Mouse (Mus musculus): Measurements from ENCODE around the gene Macf1. TPM values are rescaled to one million over a fixed set of nuclear protein-coding genes. Genes with fewer than 3 reads are reported as not detected.

The Macf1 gene
- polyA plus RNA-seq, 1 experiment, result 22.3 TPM

DNA sequence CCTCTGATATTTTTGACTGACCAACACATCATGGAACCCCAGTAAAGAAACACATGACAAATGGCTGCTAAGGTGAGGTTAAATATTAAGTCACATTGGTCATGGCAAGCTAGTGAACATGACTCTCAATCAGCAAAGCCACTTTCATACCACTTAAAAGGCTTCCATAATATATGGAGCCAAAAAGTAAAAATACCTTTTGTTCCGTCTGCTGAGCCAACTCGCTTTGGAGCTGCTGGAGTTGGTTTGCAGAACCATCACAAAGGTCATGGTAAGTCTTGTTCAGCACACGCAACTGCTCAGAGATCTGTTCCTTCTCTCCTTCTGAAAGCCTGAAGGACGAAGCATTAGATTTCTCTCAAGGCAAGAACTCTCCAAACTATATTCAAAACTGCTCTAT is 204.2 kb downstream of the Macf1 start:
- Histone ChIP-seq H3K27ac (ENCODE audit: insufficient read depth, low read depth, low read length) (no peak overlapping the region), H3K4me1 (ENCODE audit: control insufficient read depth, insufficient read depth, insufficient read length, low read length) (no peaks in the 10 kb centered on the region), H3K4me3 (ENCODE audit: low read depth, low read length) (no peak overlapping the region), H3K27me3 (ENCODE audit: control insufficient read depth, insufficient read depth, low read length) (no peaks in the 10 kb centered on the region), H3K36me3 (ENCODE audit: control insufficient read depth, insufficient read depth, low read length) (peaks cover 39% of the 10 kb centered on the region)
- 93% methylated on average over 4 of the region's 4 CpGs for WGBS
- TF ChIP-seq CTCF (IDR thresholded peaks at IDR 0.05; ENCODE audit: extremely low read depth, insufficient read length, insufficient replicate concordance, low read depth, low read length) (no peak), POLR2A (IDR thresholded peaks at IDR 0.05; ENCODE audit: low read depth, low read length) (no peak)

DNA sequence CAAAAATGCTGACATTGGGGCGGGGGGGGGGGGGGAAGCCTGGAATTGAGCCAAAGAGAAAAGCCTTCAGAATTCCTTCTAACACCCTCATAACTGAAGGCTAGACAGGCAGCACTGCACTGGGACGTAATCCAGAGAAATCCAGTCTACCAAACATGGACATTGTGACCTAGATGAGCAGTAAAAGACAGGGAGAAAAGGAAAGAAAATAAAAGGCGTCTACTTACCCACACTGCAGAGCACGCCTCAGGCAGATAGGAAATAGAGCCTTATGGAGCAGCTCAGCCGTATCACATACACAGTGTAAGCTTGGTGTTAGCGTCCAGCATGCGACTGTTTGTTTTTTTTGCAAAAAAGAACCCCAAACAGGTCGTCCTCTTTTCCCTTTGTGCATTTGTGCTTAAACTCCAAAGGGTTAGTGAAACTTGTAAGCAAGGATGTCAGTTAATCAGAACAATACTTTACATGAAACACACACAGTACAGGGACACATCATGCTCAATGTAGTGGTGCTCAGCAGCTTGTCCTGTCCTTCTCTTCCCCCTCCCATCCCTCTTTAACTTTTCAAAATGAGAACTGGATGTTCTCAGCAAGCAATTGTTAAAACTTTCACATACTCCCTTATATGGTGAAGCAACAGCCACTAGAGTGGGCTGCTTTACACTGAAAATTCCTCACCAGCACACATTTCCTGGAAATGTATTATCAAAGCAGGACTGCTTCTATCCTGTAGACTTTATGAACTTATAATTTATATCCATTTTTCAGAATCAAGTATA is 205.3 kb downstream of the Macf1 start:
- 75% methylated on average over 8 of the region's 8 CpGs for WGBS
- H3K36me3 ChIP-seq (ENCODE audit: control insufficient read depth, insufficient read depth, low read length), result peaks cover 42% of the 10 kb centered on the region
- TF ChIP-seq POLR2A (IDR thresholded peaks at IDR 0.05; ENCODE audit: low read depth, low read length) (no peak), CTCF (IDR thresholded peaks at IDR 0.05; ENCODE audit: extremely low read depth, insufficient read length, insufficient replicate concordance, low read depth, low read length) (no peak)
- H3K27ac ChIP-seq (ENCODE audit: insufficient read depth, low read depth, low read length), result no peak overlapping the region
- no peaks in the 10 kb centered on the region for H3K27me3 ChIP-seq (ENCODE audit: control insufficient read depth, insufficient read depth, low read length)
- H3K4me3 ChIP-seq (ENCODE audit: low read depth, low read length), result no peak overlapping the region
- no peaks in the 10 kb centered on the region for H3K4me1 ChIP-seq (ENCODE audit: control insufficient read depth, insufficient read depth, insufficient read length, low read length)

GRCm38 (mm10) chr4:123465799-123466198 is 218.4 kb downstream of the Macf1 start:
- peaks cover 20% of the 10 kb centered on the region for H3K36me3 ChIP-seq (ENCODE audit: control insufficient read depth, insufficient read depth, low read length)
- TF ChIP-seq CTCF (IDR thresholded peaks at IDR 0.05; ENCODE audit: extremely low read depth, insufficient read length, insufficient replicate concordance, low read depth, low read length) (no peak), POLR2A (IDR thresholded peaks at IDR 0.05; ENCODE audit: low read depth, low read length) (no peak)
- 63% methylated on average over 1 of the region's 1 CpGs for WGBS

DNA sequence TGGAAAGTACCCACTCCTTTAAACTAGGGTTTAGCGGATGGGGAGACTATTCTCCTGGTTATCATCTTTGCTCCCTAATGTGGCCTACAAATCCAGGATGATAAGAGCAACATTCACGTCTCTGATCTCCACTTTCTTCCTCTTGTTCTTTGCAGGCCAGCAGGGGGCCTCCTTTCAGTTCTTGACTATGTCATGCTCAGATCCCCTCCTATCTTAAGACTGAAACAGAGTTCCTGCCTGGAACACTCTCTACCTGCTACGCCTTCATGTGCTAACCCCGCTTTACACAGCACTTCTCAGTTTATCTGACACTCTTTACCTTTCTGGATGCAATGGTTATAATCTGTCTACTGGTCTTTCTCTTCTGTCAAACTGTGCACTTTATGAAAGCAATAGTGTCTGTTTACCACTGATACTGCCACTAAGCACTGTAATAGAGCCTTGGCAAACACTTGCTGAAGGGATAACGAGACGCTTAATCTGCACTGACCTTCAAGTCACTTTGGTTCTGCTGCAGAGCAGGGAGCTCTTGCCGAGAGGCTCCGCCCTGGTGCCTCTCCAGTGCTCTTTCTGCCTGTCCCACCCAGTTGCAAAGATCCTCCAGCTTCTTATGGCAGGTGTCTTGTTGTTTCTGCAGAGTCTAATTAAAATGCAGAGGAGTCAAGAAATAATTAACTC is 223.4 kb downstream of the Macf1 start:
- WGBS, result 79% methylated on average over 8 of the region's 8 CpGs
- no peak for TF ChIP-seq CTCF (IDR thresholded peaks at IDR 0.05; ENCODE audit: extremely low read depth, insufficient read length, insufficient replicate concordance, low read depth, low read length)
- TF ChIP-seq POLR2A (IDR thresholded peaks at IDR 0.05; ENCODE audit: low read depth, low read length), result no peak
- Histone ChIP-seq H3K36me3 (ENCODE audit: control insufficient read depth, insufficient read depth, low read length) (peaks cover 42% of the 10 kb centered on the region), H3K4me3 (ENCODE audit: low read depth, low read length) (no peak overlapping the region), H3K4me1 (ENCODE audit: control insufficient read depth, insufficient read depth, insufficient read length, low read length) (no peaks in the 10 kb centered on the region), H3K27ac (ENCODE audit: insufficient read depth, low read depth, low read length) (no peak overlapping the region), H3K27me3 (ENCODE audit: control insufficient read depth, insufficient read depth, low read length) (no peaks in the 10 kb centered on the region)

More at GRCm38 (mm10) chr4:123465799-123466198, 218.4 kb downstream of the Macf1 start:
- Histone ChIP-seq H3K4me3 (ENCODE audit: low read depth, low read length) (no peak overlapping the region), H3K27me3 (ENCODE audit: control insufficient read depth, insufficient read depth, low read length) (no peaks in the 10 kb centered on the region), H3K27ac (ENCODE audit: insufficient read depth, low read depth, low read length) (no peak overlapping the region), H3K4me1 (ENCODE audit: control insufficient read depth, insufficient read depth, insufficient read length, low read length) (no peaks in the 10 kb centered on the region)

DNA sequence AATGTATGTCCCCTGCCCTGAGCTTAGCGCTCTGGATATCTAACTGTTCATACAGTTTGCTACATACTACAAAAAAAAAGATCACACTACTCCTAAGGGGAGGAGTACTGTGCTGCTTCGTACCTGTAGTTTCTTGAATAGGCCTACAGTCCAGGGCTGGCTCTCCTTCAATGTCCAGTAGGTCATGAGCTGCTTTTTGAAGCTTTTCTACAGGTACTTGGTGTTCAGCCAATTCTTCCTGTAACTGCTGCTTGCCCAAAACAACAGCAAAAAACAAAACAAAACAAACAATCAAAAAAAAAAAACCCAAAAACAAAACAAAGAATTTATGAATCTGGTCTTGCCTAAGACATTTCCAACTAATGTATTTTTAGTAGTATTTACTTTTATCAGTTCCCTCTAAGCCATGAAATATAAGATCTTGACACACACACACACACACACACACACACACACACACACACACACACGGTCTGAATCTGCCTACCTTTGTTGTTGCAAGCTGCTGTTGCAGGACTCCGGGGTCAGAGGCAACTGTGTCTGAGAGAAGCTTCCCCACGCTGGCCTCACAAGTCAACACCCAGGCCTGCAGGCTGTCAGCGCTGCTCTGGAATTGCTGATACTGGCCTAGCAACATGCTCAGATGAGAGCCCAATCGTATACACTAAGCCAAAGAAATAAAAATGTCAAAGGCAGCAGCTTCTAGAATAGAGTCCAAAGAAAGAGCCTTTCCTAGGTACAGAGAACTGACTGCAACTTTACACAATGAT is 229.1 kb downstream of the Macf1 start:
- WGBS, result 72% methylated on average over 7 of the region's 7 CpGs
- H3K36me3 ChIP-seq (ENCODE audit: control insufficient read depth, insufficient read depth, low read length), result peaks cover 53% of the 10 kb centered on the region
- no peak for TF ChIP-seq POLR2A (IDR thresholded peaks at IDR 0.05; ENCODE audit: low read depth, low read length)
- TF ChIP-seq CTCF (IDR thresholded peaks at IDR 0.05; ENCODE audit: extremely low read depth, insufficient read length, insufficient replicate concordance, low read depth, low read length), result no peak
- H3K4me1 ChIP-seq (ENCODE audit: control insufficient read depth, insufficient read depth, insufficient read length, low read length), result no peaks in the 10 kb centered on the region
- no peaks in the 10 kb centered on the region for H3K27me3 ChIP-seq (ENCODE audit: control insufficient read depth, insufficient read depth, low read length)
- H3K4me3 ChIP-seq (ENCODE audit: low read depth, low read length), result no peak overlapping the region
- no peak overlapping the region for H3K27ac ChIP-seq (ENCODE audit: insufficient read depth, low read depth, low read length)

DNA sequence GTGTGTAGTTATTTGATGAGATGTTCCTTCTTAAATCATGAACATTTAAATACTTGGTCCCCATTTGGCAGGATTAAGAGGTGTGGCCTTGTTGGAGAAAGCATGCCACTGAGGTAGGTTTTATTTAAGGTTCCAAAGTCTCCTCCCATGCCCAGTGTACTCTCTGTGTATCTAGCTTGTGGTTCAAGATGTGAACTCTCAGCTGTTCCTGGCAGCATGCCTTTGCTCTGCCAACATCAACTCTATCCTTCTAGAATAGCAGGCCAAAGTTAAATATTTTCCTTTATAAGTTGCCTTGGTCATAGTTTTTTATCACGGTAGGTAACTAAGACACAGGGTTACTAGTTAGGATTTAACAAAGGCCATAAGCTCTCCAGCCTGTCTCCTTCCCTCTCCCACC is 230.4 kb downstream of the Macf1 start:
- Histone ChIP-seq H3K27ac (ENCODE audit: insufficient read depth, low read depth, low read length) (no peak overlapping the region), H3K4me3 (ENCODE audit: low read depth, low read length) (no peak overlapping the region), H3K36me3 (ENCODE audit: control insufficient read depth, insufficient read depth, low read length) (peaks cover 54% of the 10 kb centered on the region), H3K27me3 (ENCODE audit: control insufficient read depth, insufficient read depth, low read length) (no peaks in the 10 kb centered on the region), H3K4me1 (ENCODE audit: control insufficient read depth, insufficient read depth, insufficient read length, low read length) (no peaks in the 10 kb centered on the region)
- 63% methylated on average over 1 of the region's 1 CpGs for WGBS
- TF ChIP-seq CTCF (IDR thresholded peaks at IDR 0.05; ENCODE audit: extremely low read depth, insufficient read length, insufficient replicate concordance, low read depth, low read length) (no peak), POLR2A (IDR thresholded peaks at IDR 0.05; ENCODE audit: low read depth, low read length) (no peak)

DNA sequence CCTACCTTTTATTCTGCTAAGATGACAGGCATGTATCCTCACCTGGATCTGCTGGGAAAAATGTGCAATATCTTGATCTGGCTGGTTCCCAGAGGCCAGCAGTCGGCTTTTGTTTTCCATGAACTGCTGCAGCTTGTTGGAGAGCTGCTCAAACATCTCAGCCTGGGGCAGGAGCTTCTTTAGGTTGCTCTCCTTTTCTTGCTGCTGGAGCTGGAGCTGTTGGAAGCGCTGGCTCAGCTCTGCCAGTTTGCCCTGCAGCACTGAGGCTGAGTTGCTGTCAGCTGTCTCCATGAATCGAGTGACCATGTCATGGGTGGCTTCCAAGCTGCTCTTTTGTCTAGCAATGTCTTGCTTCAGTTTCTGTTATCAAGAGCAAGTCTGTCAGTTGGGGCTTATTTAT is 232.2 kb downstream of the Macf1 start:
- Histone ChIP-seq H3K4me1 (ENCODE audit: control insufficient read depth, insufficient read depth, insufficient read length, low read length) (no peaks in the 10 kb centered on the region), H3K27ac (ENCODE audit: insufficient read depth, low read depth, low read length) (no peak overlapping the region), H3K4me3 (ENCODE audit: low read depth, low read length) (no peak overlapping the region), H3K27me3 (ENCODE audit: control insufficient read depth, insufficient read depth, low read length) (no peaks in the 10 kb centered on the region), H3K36me3 (ENCODE audit: control insufficient read depth, insufficient read depth, low read length) (peaks cover 64% of the 10 kb centered on the region)
- TF ChIP-seq CTCF (IDR thresholded peaks at IDR 0.05; ENCODE audit: extremely low read depth, insufficient read length, insufficient replicate concordance, low read depth, low read length) (no peak), POLR2A (IDR thresholded peaks at IDR 0.05; ENCODE audit: low read depth, low read length) (no peak)
- WGBS, result 90% methylated on average over 3 of the region's 3 CpGs
